Mouse (Mus musculus): ENCODE measurements at regions not wholly inside any gene's neighbourhood (a gene's known extent, or its start where the extent isn't known, plus 50 kb on each side); places are given as distances from the start of the nearest gene placed in this dataset.

GRCm38 (mm10) chr15:60119926-60120325, 103.5 kb upstream of the 4933412E24Rik start:
- TF ChIP-seq ZC3H11A (IDR thresholded peaks at IDR 0.05; ENCODE audit: low read depth, low read length) (no peak), USF1 (IDR thresholded peaks at IDR 0.05; ENCODE audit: low read depth, low read length) (no peak), MAFK (IDR thresholded peaks at IDR 0.05; ENCODE audit: insufficient replicate concordance, low read length) (no peak), CTCF (conservative IDR thresholded peaks at IDR 0.05 in 1 of 2, IDR thresholded peaks at IDR 0.05 in 1 of 2; ENCODE audit: low read depth in 2 of 2, low read length in 2 of 2) (no peak), RAD21 (IDR thresholded peaks at IDR 0.05; ENCODE audit: low read depth, low read length) (no peak), GABPA (IDR thresholded peaks at IDR 0.05; ENCODE audit: insufficient replicate concordance, low read depth, low read length) (no peak), ELF1 (IDR thresholded peaks at IDR 0.05; ENCODE audit: low read depth, low read length) (no peak), POLR2A (IDR thresholded peaks at IDR 0.05; ENCODE audit: low read depth, low read length) (no peak), RCOR1 (conservative IDR thresholded peaks at IDR 0.05; ENCODE audit: low read depth, low read length) (no peak), EP300 (IDR thresholded peaks at IDR 0.05; ENCODE audit: low read length) (no peak), UBTF (IDR thresholded peaks at IDR 0.05; ENCODE audit: low read depth, low read length) (no peak), TBP (conservative IDR thresholded peaks at IDR 0.05; ENCODE audit: low read depth, low read length) (no peak)
